Mouse (Mus musculus) kidney, adult 2 months (tissue): Measurements from ENCODE around the gene Sned1. TPM values are rescaled to one million over a fixed set of nuclear protein-coding genes. Genes with fewer than 3 reads are reported as not detected.
A peak's percentile ranks its signal among the peaks of the same experiment; 100 is the strongest.

ENCODE experiments used
- DNase-seq: peaks from one replicate; pipeline ENCODE4 v3.0.0; 2021
- H3K27ac ChIP-seq: fragments of 200-500 bp; 2 replicates; pipeline ENCODE4 v1.5.1; 2012; ENCODE audit warnings: low read depth, low read length, control low read depth, inconsistent platforms; ENCODE audit not compliant: insufficient read depth
- H3K27me3 ChIP-seq: fragments of 200-500 bp; replicated peaks from 2 replicates; pipeline ENCODE4 v1.6.1; 2012; ENCODE audit warnings: mild to moderate bottlenecking, moderate library complexity, low read length, inconsistent platforms; ENCODE audit not compliant: control insufficient read depth, insufficient read depth
- H3K36me3 ChIP-seq: fragments of 200-500 bp; 2 replicates; pipeline ENCODE4 v1.6.1; 2012; ENCODE audit warnings: mild to moderate bottlenecking, moderate library complexity, low read length, inconsistent platforms; ENCODE audit not compliant: control insufficient read depth, insufficient read depth
- H3K4me1 ChIP-seq: fragments of 200-500 bp; 2 replicates; pipeline ENCODE4 v1.6.1; 2011; ENCODE audit warnings: low read length; ENCODE audit not compliant: control insufficient read depth, insufficient read depth
- H3K4me3 ChIP-seq: fragments of 200-500 bp; 2 replicates; pipeline ENCODE4 v1.5.1; 2011; ENCODE audit warnings: mild to moderate bottlenecking, low read depth, low read length, control low read depth; ENCODE audit not compliant: insufficient read depth
- CTCF ChIP-seq: fragments of 200-500 bp; conservative IDR thresholded peaks from 2 replicates; pipeline ENCODE4 v1.5.1; 2011; ENCODE audit warnings: low read depth, mild to moderate bottlenecking, control low read depth, low read length, moderate library complexity, mixed read lengths; ENCODE audit not compliant: insufficient read depth, insufficient read length
- POLR2A ChIP-seq: fragments of 200-500 bp; IDR thresholded peaks from one replicate; pipeline ENCODE4 v1.6.1; 2011; ENCODE audit warnings: low read depth, low read length, control low read depth
- WGBS: fragments of 180-500 bp; shearing (Covaris S2); methylation state at CpG from one replicate; pipeline ENCODE4 v1.1.7; 2018; 5-methylcytosine and 5-hydroxymethylcytosine counted together
- polyA plus RNA-seq: library from polyadenylated mRNA; depleted of rRNA; stranded (reverse); fragments of >200 nt; gene quantifications from 2 replicates; pipeline ENCODE4 v1.2.3, GENCODE M21; 2012

The Sned1 gene
- polyA plus RNA-seq, 1 experiment, result 8.8 TPM

- no peak overlapping the region for H3K4me3 ChIP-seq
- TF ChIP-seq POLR2A (no peak), CTCF (no peak)
- 77% methylated on average over 7 of the region's 7 CpGs for WGBS
- H3K27ac ChIP-seq, result no peak overlapping the region
- no peaks in the 10 kb centered on the region for H3K27me3 ChIP-seq
- 0 out of 2 replicates have a peak, but pooled peaks cover 6% of the 10 kb centered on the region for H3K4me1 ChIP-seq
- no peaks in the 10 kb centered on the region for H3K36me3 ChIP-seq
- no peak for DNase-seq
These were observed 14.9 kb upstream of the Sned1 start for GRCm38 (mm10) chr1:93220776-93221175.

- no peaks in the 10 kb centered on the region for H3K36me3 ChIP-seq
- H3K4me1 ChIP-seq, result peaks cover 6% of the 10 kb centered on the region; the same call in 1 of the 2 replicates
- no peak overlapping the region for H3K4me3 ChIP-seq
- no peak overlapping the region for H3K27ac ChIP-seq
- TF ChIP-seq POLR2A, result no peak
- TF ChIP-seq CTCF, result peak; percentile 73
- 30% methylated on average over 18 of the region's 18 CpGs for WGBS
- H3K27me3 ChIP-seq, result no peaks in the 10 kb centered on the region
- DNase-seq, result peak; percentile 62
These were observed 11.7 kb upstream of the Sned1 start for GRCm38 (mm10) chr1:93223972-93224371.

GRCm38 (mm10) chr1:93225226-93225625, 10.4 kb upstream of the Sned1 start:
- TF ChIP-seq POLR2A, result no peak
- no peak for TF ChIP-seq CTCF
- H3K27me3 ChIP-seq, result no peaks in the 10 kb centered on the region
- WGBS, result 29% methylated on average over 4 of the region's 4 CpGs
- no peak overlapping the region for H3K4me3 ChIP-seq
- peaks cover 6% of the 10 kb centered on the region; the same call in 1 of the 2 replicates for H3K4me1 ChIP-seq
- H3K36me3 ChIP-seq, result no peaks in the 10 kb centered on the region
- DNase-seq, result peak; percentile 34
- no peak overlapping the region for H3K27ac ChIP-seq

GRCm38 (mm10) chr1:93225731-93226520, 9.7 kb upstream of the Sned1 start:
- Histone ChIP-seq H3K27ac (no peak overlapping the region), H3K4me3 (no peak overlapping the region), H3K4me1 (peaks cover 6% of the 10 kb centered on the region; the same call in 1 of the 2 replicates), H3K36me3 (no peaks in the 10 kb centered on the region), H3K27me3 (no peaks in the 10 kb centered on the region)
- DNase-seq, result no peak
- WGBS, result 76% methylated on average over 5 of the region's 5 CpGs
- TF ChIP-seq POLR2A (no peak), CTCF (no peak)

- whole genome bisulfite sequencing, result 73% methylated on average over 7 of the region's 7 CpGs
- Histone ChIP-seq H3K27me3 (no peaks in the 10 kb centered on the region), H3K4me1 (peaks cover 6% of the 10 kb centered on the region; the same call in 1 of the 2 replicates), H3K27ac (no peak overlapping the region), H3K36me3 (no peaks in the 10 kb centered on the region), H3K4me3 (no peak overlapping the region)
- no peak for DNase-seq
- no peak for TF ChIP-seq POLR2A
These were observed 8.2 kb upstream of the Sned1 start for GRCm38 (mm10) chr1:93227303-93227975.

GRCm38 (mm10) chr1:93227976-93228365, 7.7 kb upstream of the Sned1 start:
- H3K36me3 ChIP-seq, result no peaks in the 10 kb centered on the region
- peaks cover 6% of the 10 kb centered on the region; the same call in 1 of the 2 replicates for H3K4me1 ChIP-seq
- WGBS, result 98% methylated on average over 7 of the region's 7 CpGs
- H3K27me3 ChIP-seq, result no peaks in the 10 kb centered on the region
- H3K27ac ChIP-seq, result no peak overlapping the region
- H3K4me3 ChIP-seq, result no peak overlapping the region
- TF ChIP-seq POLR2A, result no peak
- TF ChIP-seq CTCF, result no peak
- DNase-seq, result no peak

- no peak overlapping the region for H3K27ac ChIP-seq
- H3K4me1 ChIP-seq, result peaks cover 6% of the 10 kb centered on the region; the same call in 1 of the 2 replicates
- peak; percentile 59 for DNase-seq
- H3K4me3 ChIP-seq, result no peak overlapping the region
- H3K36me3 ChIP-seq, result no peaks in the 10 kb centered on the region
- no peaks in the 10 kb centered on the region for H3K27me3 ChIP-seq
- TF ChIP-seq POLR2A (no peak), CTCF (no peak)
- WGBS, result 71% methylated on average over 6 of the region's 6 CpGs
These were observed 6.4 kb upstream of the Sned1 start for GRCm38 (mm10) chr1:93229221-93229620.
